Mouse (Mus musculus): ENCODE measurements around the gene Gm20388. TPM values are rescaled to one million over a fixed set of nuclear protein-coding genes. Genes with fewer than 3 reads are reported as not detected.
A peak's percentile ranks its signal among the peaks of the same experiment; 100 is the strongest.

Gene Gm20388
- polyA plus RNA-seq, 1 experiment from 2014 or later: not detected

- Histone ChIP-seq H3K9me3 (ENCODE audit: control insufficient read depth, low read length) (peaks cover 2% of the 10 kb centered on the region; the same call in 1 of the 2 replicates), H3K27me3 (ENCODE audit: control insufficient read depth, insufficient read depth, low read length) (no peaks in the 10 kb centered on the region), H3K27ac (ENCODE audit: low read depth, low read length) (no peak overlapping the region), H3K4me3 (ENCODE audit: low read length) (no peak overlapping the region), H3K36me3 (ENCODE audit: control insufficient read depth, insufficient read depth, low read length) (no peaks in the 10 kb centered on the region), H3K9ac (ENCODE audit: low read depth, low read length) (no peak overlapping the region), H3K4me2 (replicated peaks; ENCODE audit: low read depth, low read length) (no peak overlapping the region), H3K4me1 (ENCODE audit: control insufficient read depth, insufficient read depth, low read length) (peaks cover 13% of the 10 kb centered on the region)
- 82% methylated on average over 9 of the region's 9 CpGs for WGBS
- no peak for ATAC-seq (ENCODE audit: low FRiP score, low TSS enrichment)
Observed at GRCm38 (mm10) chr8:120249800-120250336, 339.2 kb downstream of the Gm20388 start.

GRCm38 (mm10) chr8:120250750-120251410, 340.2 kb downstream of the Gm20388 start:
- Histone ChIP-seq H3K4me3 (ENCODE audit: low read length) (no peak overlapping the region), H3K9me3 (ENCODE audit: control insufficient read depth, low read length) (peaks cover 2% of the 10 kb centered on the region; the same call in 1 of the 2 replicates), H3K27me3 (ENCODE audit: control insufficient read depth, insufficient read depth, low read length) (no peaks in the 10 kb centered on the region), H3K4me1 (ENCODE audit: control insufficient read depth, insufficient read depth, low read length) (peaks cover 13% of the 10 kb centered on the region), H3K27ac (ENCODE audit: low read depth, low read length) (peak overlapping the region; percentile 59; the same call in 1 of the 2 replicates), H3K9ac (ENCODE audit: low read depth, low read length) (no peak overlapping the region), H3K36me3 (ENCODE audit: control insufficient read depth, insufficient read depth, low read length) (no peaks in the 10 kb centered on the region), H3K4me2 (replicated peaks; ENCODE audit: low read depth, low read length) (no peak overlapping the region)
- ATAC-seq (ENCODE audit: low FRiP score, low TSS enrichment): no peak; the same call in 1 of the 2 replicates
- 63% methylated on average over 16 of the region's 16 CpGs for WGBS

- peak overlapping the region; percentile 23; the same call in 1 of the 2 replicates for H3K9ac ChIP-seq (ENCODE audit: low read depth, low read length)
- H3K9me3 ChIP-seq (ENCODE audit: control insufficient read depth, low read length): peaks cover 2% of the 10 kb centered on the region; the same call in 1 of the 2 replicates
- H3K36me3 ChIP-seq (ENCODE audit: control insufficient read depth, insufficient read depth, low read length): no peaks in the 10 kb centered on the region
- peaks cover 17% of the 10 kb centered on the region for H3K4me1 ChIP-seq (ENCODE audit: control insufficient read depth, insufficient read depth, low read length)
- no peak overlapping the region for H3K4me3 ChIP-seq (ENCODE audit: low read length)
- peak; percentile 33 for ATAC-seq (ENCODE audit: low FRiP score, low TSS enrichment)
- H3K27ac ChIP-seq (ENCODE audit: low read depth, low read length): peak overlapping the region; percentile 59; the same call in 1 of the 2 replicates
- H3K4me2 ChIP-seq (replicated peaks; ENCODE audit: low read depth, low read length): no peak overlapping the region
- 41% methylated on average over 9 of the region's 9 CpGs for WGBS
- H3K27me3 ChIP-seq (ENCODE audit: control insufficient read depth, insufficient read depth, low read length): no peaks in the 10 kb centered on the region
Observed at GRCm38 (mm10) chr8:120251411-120252035, 340.9 kb downstream of the Gm20388 start.

- Histone ChIP-seq H3K27ac (ENCODE audit: low read depth, low read length) (no peak overlapping the region), H3K27me3 (ENCODE audit: control insufficient read depth, insufficient read depth, low read length) (no peaks in the 10 kb centered on the region), H3K9ac (ENCODE audit: low read depth, low read length) (no peak overlapping the region), H3K4me2 (replicated peaks; ENCODE audit: low read depth, low read length) (no peak overlapping the region), H3K9me3 (ENCODE audit: control insufficient read depth, low read length) (no peaks in the 10 kb centered on the region), H3K4me1 (ENCODE audit: control insufficient read depth, insufficient read depth, low read length) (peaks cover 25% of the 10 kb centered on the region), H3K4me3 (ENCODE audit: low read length) (no peak overlapping the region), H3K36me3 (ENCODE audit: control insufficient read depth, insufficient read depth, low read length) (no peaks in the 10 kb centered on the region)
- WGBS: 83% methylated on average over 8 of the region's 8 CpGs
- no peak for ATAC-seq (ENCODE audit: low FRiP score, low TSS enrichment)
Observed at GRCm38 (mm10) chr8:120253626-120254025, 343.0 kb downstream of the Gm20388 start.

GRCm38 (mm10) chr8:120255406-120255987, 344.9 kb downstream of the Gm20388 start:
- ATAC-seq (ENCODE audit: low FRiP score, low TSS enrichment): no peak
- Histone ChIP-seq H3K4me3 (ENCODE audit: low read length) (no peak overlapping the region), H3K9me3 (ENCODE audit: control insufficient read depth, low read length) (no peaks in the 10 kb centered on the region), H3K27me3 (ENCODE audit: control insufficient read depth, insufficient read depth, low read length) (no peaks in the 10 kb centered on the region), H3K36me3 (ENCODE audit: control insufficient read depth, insufficient read depth, low read length) (no peaks in the 10 kb centered on the region), H3K27ac (ENCODE audit: low read depth, low read length) (no peak overlapping the region), H3K4me1 (ENCODE audit: control insufficient read depth, insufficient read depth, low read length) (peaks cover 34% of the 10 kb centered on the region), H3K9ac (ENCODE audit: low read depth, low read length) (no peak overlapping the region), H3K4me2 (replicated peaks; ENCODE audit: low read depth, low read length) (no peak overlapping the region)
- 87% methylated on average over 6 of the region's 6 CpGs for WGBS

- no peak overlapping the region for H3K4me2 ChIP-seq (replicated peaks; ENCODE audit: low read depth, low read length)
- H3K36me3 ChIP-seq (ENCODE audit: control insufficient read depth, insufficient read depth, low read length): no peaks in the 10 kb centered on the region
- WGBS: 36% methylated on average over 6 of the region's 6 CpGs
- no peaks in the 10 kb centered on the region for H3K27me3 ChIP-seq (ENCODE audit: control insufficient read depth, insufficient read depth, low read length)
- ATAC-seq (ENCODE audit: low FRiP score, low TSS enrichment): no peak
- no peak overlapping the region for H3K9ac ChIP-seq (ENCODE audit: low read depth, low read length)
- peaks cover 36% of the 10 kb centered on the region for H3K4me1 ChIP-seq (ENCODE audit: control insufficient read depth, insufficient read depth, low read length)
- no peaks in the 10 kb centered on the region for H3K9me3 ChIP-seq (ENCODE audit: control insufficient read depth, low read length)
- H3K4me3 ChIP-seq (ENCODE audit: low read length): no peak overlapping the region
- no peak overlapping the region for H3K27ac ChIP-seq (ENCODE audit: low read depth, low read length)
Observed at GRCm38 (mm10) chr8:120256958-120257357, 346.3 kb downstream of the Gm20388 start.

GRCm38 (mm10) chr8:120259206-120259605, 348.6 kb downstream of the Gm20388 start:
- ATAC-seq (ENCODE audit: low FRiP score, low TSS enrichment): no peak; the same call in 1 of the 2 replicates
- Histone ChIP-seq H3K4me2 (replicated peaks; ENCODE audit: low read depth, low read length) (no peak overlapping the region), H3K27ac (ENCODE audit: low read depth, low read length) (no peak overlapping the region)

GRCm38 (mm10) chr8:120260677-120261076, 350.0 kb downstream of the Gm20388 start:
- H3K36me3 ChIP-seq (ENCODE audit: control insufficient read depth, insufficient read depth, low read length): no peaks in the 10 kb centered on the region
- H3K9me3 ChIP-seq (ENCODE audit: control insufficient read depth, low read length): no peaks in the 10 kb centered on the region
- H3K4me3 ChIP-seq (ENCODE audit: low read length): no peak overlapping the region
- no peak overlapping the region for H3K9ac ChIP-seq (ENCODE audit: low read depth, low read length)
- 61% methylated on average over 5 of the region's 5 CpGs for WGBS
- no peak overlapping the region for H3K4me2 ChIP-seq (replicated peaks; ENCODE audit: low read depth, low read length)
- H3K4me1 ChIP-seq (ENCODE audit: control insufficient read depth, insufficient read depth, low read length): peaks cover 68% of the 10 kb centered on the region
- peak overlapping the region; percentile 60; the same call in 1 of the 2 replicates for H3K27ac ChIP-seq (ENCODE audit: low read depth, low read length)
- peaks cover 3% of the 10 kb centered on the region; the same call in 1 of the 2 replicates for H3K27me3 ChIP-seq (ENCODE audit: control insufficient read depth, insufficient read depth, low read length)
- no peak for ATAC-seq (ENCODE audit: low FRiP score, low TSS enrichment)

More at GRCm38 (mm10) chr8:120259206-120259605, 348.6 kb downstream of the Gm20388 start:
- 53% methylated on average over 13 of the region's 13 CpGs for WGBS
- H3K4me3 ChIP-seq (ENCODE audit: low read length): no peak overlapping the region
- H3K9ac ChIP-seq (ENCODE audit: low read depth, low read length): no peak overlapping the region
- H3K27me3 ChIP-seq (ENCODE audit: control insufficient read depth, insufficient read depth, low read length): peaks cover 3% of the 10 kb centered on the region; the same call in 1 of the 2 replicates
- peaks cover 53% of the 10 kb centered on the region for H3K4me1 ChIP-seq (ENCODE audit: control insufficient read depth, insufficient read depth, low read length)
- no peaks in the 10 kb centered on the region for H3K36me3 ChIP-seq (ENCODE audit: control insufficient read depth, insufficient read depth, low read length)
- no peaks in the 10 kb centered on the region for H3K9me3 ChIP-seq (ENCODE audit: control insufficient read depth, low read length)
